29 mouse cellular contexts compared by ENCODE assay signal in the genomic region with DNA sequence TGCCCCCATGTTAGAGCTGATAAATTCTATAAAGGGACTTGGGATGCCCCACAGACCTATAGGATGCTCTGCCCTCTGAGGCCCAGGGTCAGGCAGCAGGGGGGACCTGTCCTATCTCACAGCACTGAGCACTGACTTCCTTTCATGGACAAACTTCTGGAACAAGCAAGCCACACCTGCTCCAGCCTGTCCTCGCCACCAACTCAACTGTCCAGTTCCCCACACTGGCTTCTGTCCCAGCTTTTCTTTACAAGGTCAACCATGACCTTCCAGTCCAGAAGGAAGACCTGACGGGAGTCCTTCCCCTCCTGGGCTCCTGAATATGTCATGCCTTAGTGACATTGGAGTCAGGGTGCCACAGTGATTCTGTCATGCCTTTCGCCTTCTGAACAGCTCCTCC. TPM values are rescaled to one million over a fixed set of nuclear protein-coding genes. Genes with fewer than 3 reads are reported as not detected.
DNase-seq lines count a peak whose midpoint lies in the region; ATAC-seq and TF ChIP-seq lines count a peak whose summit lies in the region.
"Had no signal": no experiment of that assay in that cellular context is flagged by ENCODE, and none has a peak within 500 bp of the region (broad histone marks: within the 10 kb centered on the region; RNA-seq: fewer than 3 reads in every experiment).

No protein-coding gene starts in this region.

- peak; percentile 34 for DNase-seq in gastrocnemius, adult 2 months
- no peak for DNase-seq in gastrocnemius, postnatal 25 days
- peak; percentile 41 for DNase-seq in heart, adult 8-10 months (ENCODE audit: low spot score)
- DNase-seq in heart, postnatal 0 days (ENCODE audit: low spot score) = peak; percentile 84
- no peak for DNase-seq in kidney, adult 11 months
- DNase-seq: adrenal gland, postnatal 25 days; B cell, adult 2 months; cerebellum, adult 9-10 months; forebrain, postnatal 0 days; kidney, adult 9 months; kidney, postnatal 14 days; lung, adult 2 months; spleen, adult 18-20 months had no signal

- intact Hi-C loops in gastrocnemius, adult 2 months (cut with DNase I) = loop anchor here (2.0 kb wide), 1 partner anchor 15 kb away; no protein-coding TSS in a partner anchor

- no peak overlapping the region for H3K4me2 ChIP-seq in heart, embryonic 11.5 days
- peak overlapping the region; percentile 35 for H3K4me2 ChIP-seq in heart, postnatal 0 days (ENCODE audit: low read depth, low read length)
- H3K4me2 ChIP-seq: embryonic facial prominence, embryonic 15.5 days; hindbrain, embryonic 15.5 days; limb, embryonic 12.5 days; liver, embryonic 12.5 days; midbrain, embryonic 13.5 days had no signal

- no peak overlapping the region; the same call in 1 of the 2 replicates for H3K4me3 ChIP-seq in gastrocnemius, adult 2 months
- no peak overlapping the region for H3K4me3 ChIP-seq in heart, embryonic 11.5 days (ENCODE audit: low read depth, low read length)
- no peak overlapping the region for H3K4me3 ChIP-seq in heart, postnatal 0 days (ENCODE audit: low read depth, low read length)
- H3K4me3 ChIP-seq: embryonic facial prominence, embryonic 15.5 days; forebrain, embryonic 10.5 days; hindbrain, embryonic 15.5 days; limb, embryonic 12.5 days; liver, embryonic 12.5 days; megakaryocyte, embryonic 14.5 days; midbrain, embryonic 13.5 days had no signal

- no peak overlapping the region for H3K9ac ChIP-seq in heart, embryonic 11.5 days (ENCODE audit: low read depth, low read length)
- peak overlapping the region; percentile 8 for H3K9ac ChIP-seq in heart, postnatal 0 days (replicated peaks; ENCODE audit: low read depth, low read length)
- H3K9ac ChIP-seq: embryonic facial prominence, embryonic 15.5 days; forebrain, postnatal 0 days; hindbrain, embryonic 15.5 days; limb, embryonic 12.5 days; liver, embryonic 12.5 days; midbrain, embryonic 13.5 days had no signal

- TF ChIP-seq EP300 in heart, postnatal 0 days (IDR thresholded peaks at IDR 0.05; ENCODE audit: low read depth) = peak; percentile 33; the same call in 1 of the 2 replicates

- no peak for ATAC-seq in heart, embryonic 11.5 days (replicated peaks; ENCODE audit: insufficient number of reproducible peaks, low FRiP score, low TSS enrichment)
- peak; percentile 87 for ATAC-seq in heart, postnatal 0 days (ENCODE audit: insufficient read depth, low read depth)
- ATAC-seq in erythroblast, adult 5-6 weeks (replicated peaks; ENCODE audit: low FRiP score, poor library complexity, severe bottlenecking) = no peak
- ATAC-seq in megakaryocyte progenitor cell, adult 5-6 weeks (replicated peaks; ENCODE audit: poor library complexity) = no peak
- ATAC-seq: forebrain, postnatal 0 days; liver, embryonic 12.5 days; midbrain, embryonic 13.5 days; Patski had no signal

- H3K27me3 ChIP-seq in heart, embryonic 11.5 days (ENCODE audit: control insufficient read depth, insufficient read depth, low read length) = no peaks in the 10 kb centered on the region
- no peaks in the 10 kb centered on the region for H3K27me3 ChIP-seq in heart, postnatal 0 days (ENCODE audit: control insufficient read depth, insufficient read depth, low read length)
- H3K27me3 ChIP-seq: CH12.LX; embryonic facial prominence, embryonic 15.5 days; hindbrain, embryonic 15.5 days; liver, embryonic 12.5 days; megakaryocyte, embryonic 14.5 days; midbrain, embryonic 13.5 days; Patski had no signal

- no peaks in the 10 kb centered on the region for H3K9me3 ChIP-seq in heart, embryonic 11.5 days (replicated peaks; ENCODE audit: control insufficient read depth, low read length)
- H3K9me3 ChIP-seq in heart, postnatal 0 days (replicated peaks; ENCODE audit: control insufficient read depth, low read length) = no peaks in the 10 kb centered on the region
- H3K9me3 ChIP-seq: embryonic facial prominence, embryonic 15.5 days; forebrain, embryonic 10.5 days; G1E; hindbrain, embryonic 15.5 days; limb, embryonic 12.5 days; liver, embryonic 12.5 days; megakaryocyte, embryonic 14.5 days; midbrain, embryonic 13.5 days had no signal

- peak overlapping the region; percentile 79 for H3K27ac ChIP-seq in gastrocnemius, adult 2 months
- H3K27ac ChIP-seq in heart, embryonic 11.5 days (ENCODE audit: low read depth, low read length) = peak overlapping the region; percentile 76
- peak overlapping the region; percentile 97 for H3K27ac ChIP-seq in heart, postnatal 0 days (ENCODE audit: low read depth)
- H3K27ac ChIP-seq: embryonic facial prominence, embryonic 15.5 days; forebrain, embryonic 10.5 days; hindbrain, embryonic 15.5 days; limb, embryonic 12.5 days; liver, embryonic 12.5 days; midbrain, embryonic 13.5 days had no signal

- 75% methylated on average over 3 of the region's 3 CpGs for WGBS in heart, embryonic 11.5 days (ENCODE audit: insufficient replicate concordance)
- 39% methylated on average over 3 of the region's 3 CpGs for WGBS in heart, postnatal 0 days

- H3K36me3 ChIP-seq in heart, embryonic 11.5 days (ENCODE audit: control insufficient read depth, insufficient read depth, low read length) = no peaks in the 10 kb centered on the region
- peaks cover 11% of the 10 kb centered on the region; the same call in 1 of the 2 replicates for H3K36me3 ChIP-seq in heart, postnatal 0 days (replicated peaks; ENCODE audit: control insufficient read depth, insufficient read depth, low read length)
- H3K36me3 ChIP-seq: embryonic facial prominence, embryonic 15.5 days; forebrain, embryonic 10.5 days; G1E; hindbrain, embryonic 15.5 days; limb, embryonic 12.5 days; liver, embryonic 12.5 days; midbrain, embryonic 13.5 days had no signal

- peaks cover 8% of the 10 kb centered on the region; the same call in 1 of the 2 replicates for H3K4me1 ChIP-seq in heart, embryonic 11.5 days (ENCODE audit: control insufficient read depth, insufficient read depth, low read length)
- H3K4me1 ChIP-seq in heart, postnatal 0 days (ENCODE audit: control insufficient read depth, insufficient read depth) = peaks cover 48% of the 10 kb centered on the region
- H3K4me1 ChIP-seq: forebrain, embryonic 10.5 days; hindbrain, embryonic 15.5 days; liver, embryonic 12.5 days; megakaryocyte, embryonic 14.5 days; midbrain, embryonic 13.5 days had no signal

- no peak for TF ChIP-seq CTCF in gastrocnemius, adult 2 months (IDR thresholded peaks at IDR 0.05)
- TF ChIP-seq CTCF in heart, postnatal 0 days (IDR thresholded peaks at IDR 0.05; ENCODE audit: low read depth) = no peak

RNA-seq across cellular contexts. Expression of a gene that starts 13.6 kb away (rescaled TPM):
- 100 to 1,000 TPM in 1 of 2 experiments, 10 to 100 TPM in 1; 21.9 to 106 TPM for total RNA-seq in gastrocnemius, adult 2 months (2021)
- 10 to 100 TPM; 76.4 to 76.8 TPM for total RNA-seq in gastrocnemius, postnatal 25 days (2021)
- 1,000 to 10,000 TPM in 1 of 4 experiments, 100 to 1,000 TPM in 3; 901 to 1,105 (median 935) TPM for total RNA-seq in heart, adult 8-10 months (2022)
- 33.8 and 39.7 TPM in 2 replicates for polyA plus RNA-seq in heart, embryonic 11.5 days (2014; fragmentation: Nextera tagmentation; extraction: Ambion mirVana)
- 836 and 965 TPM in 2 replicates for total RNA-seq in heart, postnatal 0 days (2014; rRNA removed; ENCODE audit: low replicate concordance)
- polyA plus RNA-seq in heart, postnatal 0 days (2015; fragmentation: Nextera tagmentation; extraction: Ambion mirVana) = 809 and 872 TPM in 2 replicates
- not detected in 2 replicates for total RNA-seq in erythroblast, adult 5-6 weeks (2015; ENCODE audit: low replicate concordance)
- 5.9 and 12.6 TPM in 2 replicates for total RNA-seq in erythroblast, adult 5-6 weeks (2017; ENCODE audit: low replicate concordance)
- not detected in 2 replicates for total RNA-seq in megakaryocyte progenitor cell, adult 5-6 weeks (2015)
- not detected in 2 replicates for total RNA-seq in megakaryocyte progenitor cell, adult 5-6 weeks (2017)
- total RNA-seq: CH12.LX; common myeloid progenitor, adult 5-6 weeks; granulocyte monocyte progenitor cell, adult 5-6 weeks; monocyte, adult 5-6 weeks had no signal
- polyA plus RNA-seq: forebrain, embryonic 10.5 days; G1E had no signal

Comparison
In these comparisons a context has a peak if more than half of its experiments do, and no peak if none do; other contexts are left out.
1. DNase-seq: peak in gastrocnemius, adult 2 months (single experiment), heart, adult 8-10 months (single experiment) and heart, postnatal 0 days (single experiment); none in gastrocnemius, postnatal 25 days (single experiment) and kidney, adult 11 months (single experiment).
2. Peak in every context shown above with its lines, with median percentiles within 50 percentile points of each other: H3K27ac ChIP-seq.